Mouse (Mus musculus): ENCODE results near the gene Syt5.

DNA sequence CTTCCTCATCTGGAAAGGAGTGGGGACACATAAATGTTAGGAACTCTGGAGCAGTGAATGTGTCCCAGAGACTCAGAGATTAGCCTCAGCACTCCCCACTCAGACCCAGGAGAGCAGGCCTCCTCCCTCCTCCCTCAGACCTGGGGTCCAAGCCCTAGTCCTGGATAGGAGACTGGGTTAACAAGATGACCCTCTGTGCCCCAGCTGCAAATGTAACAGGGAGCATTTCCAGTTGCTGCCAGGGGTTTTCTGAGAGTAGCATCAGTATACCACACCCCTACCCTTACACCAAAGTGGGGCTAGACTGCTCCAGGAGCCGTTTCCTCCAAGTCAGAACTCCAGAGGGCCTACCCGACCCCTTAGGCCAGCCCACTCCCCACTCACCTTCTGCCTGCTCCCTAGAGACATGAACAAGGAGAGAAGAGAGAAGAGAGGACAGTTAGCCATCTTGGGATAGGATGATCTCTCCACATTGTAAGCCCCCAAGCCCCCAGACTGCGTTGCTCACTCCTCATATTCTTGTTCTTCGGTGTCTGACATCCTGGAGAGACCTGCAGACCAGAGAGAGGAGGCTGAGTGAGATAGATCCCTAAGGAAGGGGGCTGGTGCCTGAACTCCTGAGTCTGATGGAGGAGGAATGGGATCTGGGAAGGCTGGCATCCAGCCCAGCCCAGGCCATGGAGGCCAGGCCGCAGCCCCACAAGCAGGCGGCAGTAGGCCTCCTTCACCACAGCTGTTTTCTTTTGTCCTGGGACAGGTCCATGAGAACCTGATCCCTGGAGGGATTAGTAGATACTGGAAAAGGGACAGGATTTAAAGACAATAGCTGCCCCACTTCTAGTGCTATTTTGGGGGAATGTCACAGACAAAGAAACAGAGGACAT, 33.3 kb downstream of the Syt5 start:
- TF ChIP-seq CTCF (conservative IDR thresholded peaks at IDR 0.05; ENCODE audit: low read length): no peak
- no peak for TF ChIP-seq NANOG (IDR thresholded peaks at IDR 0.05; ENCODE audit: borderline replicate concordance, low read length)
